Mouse (Mus musculus): ENCODE measurements around the gene Mthfd1l.

- TF ChIP-seq CTCF (IDR thresholded peaks at IDR 0.05; ENCODE audit: borderline replicate concordance, insufficient read depth, low read depth, low read length) (no peak), POLR2A (IDR thresholded peaks at IDR 0.05; ENCODE audit: borderline replicate concordance, insufficient read depth, low read length) (no peak)
Observed at GRCm38 (mm10) chr10:4139531-4139930, 166.6 kb downstream of the Mthfd1l start.
